Mouse (Mus musculus): Measurements from ENCODE around the gene Scamp1.

DNA sequence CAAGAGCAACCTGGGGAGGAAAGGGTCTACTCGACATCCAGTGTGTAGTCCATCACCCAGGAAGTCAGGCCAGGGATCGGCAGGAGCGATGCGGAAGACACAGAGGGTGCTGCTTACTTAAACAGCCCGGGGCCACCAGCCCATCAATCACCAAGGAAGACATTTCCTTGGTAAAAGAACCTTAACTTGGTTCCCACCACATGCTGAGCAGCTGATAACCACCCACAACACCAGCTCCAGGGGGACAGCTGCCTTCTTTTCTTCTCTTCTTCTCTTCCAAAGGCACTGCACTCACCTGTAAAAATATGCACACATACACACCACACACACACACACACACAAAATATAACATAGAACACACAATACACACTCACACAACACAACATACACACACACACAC lies 44.8 kb downstream of the Scamp1 start:
- no peak for TF ChIP-seq CTCF (IDR thresholded peaks at IDR 0.05; ENCODE audit: insufficient read depth, low read depth, low read length)
- TF ChIP-seq POLR2A (IDR thresholded peaks at IDR 0.05; ENCODE audit: insufficient read depth, low read depth, low read length) = no peak

Data from olfactory bulb, adult 2 months (tissue).